Mouse (Mus musculus): ENCODE measurements around the gene Rps6ka1. TPM values are rescaled to one million over a fixed set of nuclear protein-coding genes. Genes with fewer than 3 reads are reported as not detected.

The Rps6ka1 gene
- polyA plus RNA-seq, 1 experiment from 2014 or later: 53.3 TPM

DNA sequence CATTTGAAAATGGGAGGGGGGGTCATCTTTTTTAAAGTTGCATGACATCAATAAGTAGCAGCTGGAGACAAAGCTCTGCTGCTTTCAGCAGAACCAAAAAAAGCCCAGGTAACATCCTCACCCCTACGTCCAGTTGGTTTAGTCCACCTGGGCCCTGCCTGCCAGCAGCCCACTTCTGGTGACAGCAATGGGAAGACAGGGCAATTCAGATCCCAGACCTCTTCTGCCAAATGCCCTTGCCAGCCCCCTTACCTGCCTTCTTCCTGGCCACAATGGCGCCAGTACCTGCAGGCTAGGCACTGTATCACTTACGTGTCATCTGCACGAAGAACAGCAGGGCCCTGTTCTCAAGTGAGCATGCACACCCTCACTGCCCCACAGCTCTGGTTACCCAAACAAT, 2.3 kb downstream of the Rps6ka1 start:
- no peaks in the 10 kb centered on the region for H3K27me3 ChIP-seq (ENCODE audit: low read depth, poor library complexity, severe bottlenecking)
- H3K27ac ChIP-seq: no peak overlapping the region
- peaks cover 36% of the 10 kb centered on the region for H3K4me1 ChIP-seq
- peaks cover 8% of the 10 kb centered on the region for H3K36me3 ChIP-seq
- H3K4me3 ChIP-seq: peak overlapping the region; percentile 89; the same call in 1 of the 2 replicates
- no peaks in the 10 kb centered on the region for H3K9me3 ChIP-seq (replicated peaks)
- DNase-seq (ENCODE audit: low spot score): no peak
- WGBS: 72% methylated on average over 4 of the region's 4 CpGs

DNA sequence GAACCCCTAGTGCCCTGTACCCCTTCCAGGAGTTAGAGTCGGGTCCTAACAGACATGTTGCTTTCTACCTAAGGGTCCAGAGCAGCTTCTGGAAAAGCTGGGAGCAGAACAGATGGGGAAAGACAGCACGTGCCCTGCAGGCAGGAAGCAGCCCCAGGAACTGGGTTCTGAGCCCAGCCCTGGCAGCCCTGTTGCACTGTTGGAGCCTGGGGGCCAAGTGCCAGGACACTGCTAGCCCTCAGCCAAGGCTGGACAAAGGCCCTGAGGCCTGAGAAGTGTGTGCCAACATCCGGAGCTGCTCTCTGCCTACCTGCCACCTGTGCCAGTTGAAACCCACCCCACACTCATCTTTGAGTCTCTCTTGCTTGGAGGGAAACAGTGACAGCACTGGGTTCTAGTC, 2.7 kb downstream of the Rps6ka1 start:
- Histone ChIP-seq H3K27me3 (ENCODE audit: low read depth, poor library complexity, severe bottlenecking) (no peaks in the 10 kb centered on the region), H3K4me1 (peaks cover 36% of the 10 kb centered on the region), H3K36me3 (peaks cover 10% of the 10 kb centered on the region), H3K27ac (0 out of 2 replicates have a peak overlapping the region, but pooled peaks have one; percentile 19), H3K4me3 (no peak overlapping the region), H3K9me3 (replicated peaks) (no peaks in the 10 kb centered on the region)
- 81% methylated on average over 3 of the region's 3 CpGs for WGBS
- DNase-seq (ENCODE audit: low spot score): no peak

DNA sequence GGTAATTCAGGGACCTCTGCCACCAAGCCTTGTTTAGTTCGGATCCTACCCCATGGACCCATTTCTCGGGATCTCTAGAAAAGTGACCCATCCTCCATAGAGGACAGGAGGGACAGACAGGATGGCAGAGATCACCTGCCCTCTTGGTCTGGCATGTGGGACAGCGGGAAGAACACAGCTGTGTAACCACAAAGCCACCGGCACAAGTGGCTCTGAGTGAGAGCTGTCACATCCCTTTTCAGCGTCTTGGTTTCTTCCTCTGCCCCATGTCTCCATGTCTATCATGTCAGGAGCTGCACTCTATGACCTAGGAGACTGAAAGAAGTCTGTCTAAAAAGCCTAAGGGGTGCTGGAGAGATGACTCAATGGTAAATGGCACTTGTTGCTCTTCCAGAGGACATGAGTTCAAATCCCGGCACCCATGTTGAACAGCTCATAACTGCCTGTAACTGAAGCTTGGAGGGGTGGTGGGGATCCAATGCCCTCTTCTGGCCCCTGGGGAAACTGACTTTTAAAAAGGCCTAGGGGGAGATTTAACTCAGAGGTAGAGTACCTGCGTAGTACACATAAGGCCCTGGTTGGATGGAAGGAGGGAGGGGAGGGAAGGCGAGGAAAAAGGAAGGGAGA, 3.4 kb downstream of the Rps6ka1 start:
- H3K4me3 ChIP-seq: no peak overlapping the region
- 93% methylated on average over 8 of the region's 8 CpGs for WGBS
- H3K4me1 ChIP-seq: peaks cover 37% of the 10 kb centered on the region
- no peak for DNase-seq (ENCODE audit: low spot score)
- no peaks in the 10 kb centered on the region for H3K9me3 ChIP-seq (replicated peaks)
- H3K27me3 ChIP-seq (ENCODE audit: low read depth, poor library complexity, severe bottlenecking): no peaks in the 10 kb centered on the region
- H3K27ac ChIP-seq: no peak overlapping the region
- peaks cover 17% of the 10 kb centered on the region for H3K36me3 ChIP-seq

DNA sequence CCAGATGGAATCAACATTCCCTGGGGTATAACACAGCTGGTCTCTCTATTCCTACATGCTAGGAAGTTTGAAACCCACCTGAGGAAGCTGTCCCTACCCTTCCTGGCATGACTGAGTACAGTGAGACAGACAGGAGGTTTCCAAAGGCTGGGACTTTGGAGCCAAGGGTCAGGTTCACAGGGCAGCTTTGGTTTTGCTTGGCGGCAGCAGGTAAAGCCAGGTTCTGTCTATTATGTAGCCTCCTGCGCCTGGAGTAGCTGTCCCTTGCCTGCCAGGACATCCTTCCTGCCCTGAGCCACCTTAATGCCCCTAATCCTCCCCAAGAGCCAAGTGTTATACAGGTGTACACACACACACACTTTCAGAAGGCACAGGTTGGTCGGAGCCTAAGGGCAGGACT, 5.7 kb downstream of the Rps6ka1 start:
- DNase-seq (ENCODE audit: low spot score): no peak
- Histone ChIP-seq H3K4me3 (no peak overlapping the region), H3K27me3 (ENCODE audit: low read depth, poor library complexity, severe bottlenecking) (no peaks in the 10 kb centered on the region), H3K36me3 (peaks cover 35% of the 10 kb centered on the region), H3K4me1 (peaks cover 26% of the 10 kb centered on the region), H3K9me3 (replicated peaks) (no peaks in the 10 kb centered on the region), H3K27ac (no peak overlapping the region)
- 94% methylated on average over 3 of the region's 3 CpGs for WGBS

DNA sequence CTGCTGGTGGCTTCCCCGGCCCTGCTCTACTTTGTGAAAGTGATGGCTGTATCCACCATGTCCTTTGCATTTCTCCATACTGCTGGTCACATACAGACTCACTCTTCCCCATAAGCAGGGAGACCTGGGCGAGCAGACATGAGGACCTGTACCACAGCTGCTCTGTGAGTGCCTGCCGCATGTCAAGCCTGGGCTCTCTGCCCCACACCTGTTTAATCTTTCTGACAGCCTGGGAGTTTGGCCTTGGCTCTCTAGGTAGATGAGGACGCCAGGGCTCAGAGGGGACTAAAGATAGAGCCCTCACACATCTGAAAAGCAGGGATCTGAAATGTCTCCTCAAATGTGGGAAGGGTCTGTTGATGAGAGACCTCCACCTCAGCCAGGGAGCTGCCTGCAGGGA, 6.2 kb downstream of the Rps6ka1 start:
- no peak overlapping the region for H3K27ac ChIP-seq
- H3K27me3 ChIP-seq (ENCODE audit: low read depth, poor library complexity, severe bottlenecking): no peaks in the 10 kb centered on the region
- no peak for DNase-seq (ENCODE audit: low spot score)
- H3K9me3 ChIP-seq (replicated peaks): no peaks in the 10 kb centered on the region
- WGBS: 87% methylated on average over 4 of the region's 4 CpGs
- H3K4me1 ChIP-seq: peaks cover 26% of the 10 kb centered on the region
- no peak overlapping the region for H3K4me3 ChIP-seq
- H3K36me3 ChIP-seq: peaks cover 39% of the 10 kb centered on the region

DNA sequence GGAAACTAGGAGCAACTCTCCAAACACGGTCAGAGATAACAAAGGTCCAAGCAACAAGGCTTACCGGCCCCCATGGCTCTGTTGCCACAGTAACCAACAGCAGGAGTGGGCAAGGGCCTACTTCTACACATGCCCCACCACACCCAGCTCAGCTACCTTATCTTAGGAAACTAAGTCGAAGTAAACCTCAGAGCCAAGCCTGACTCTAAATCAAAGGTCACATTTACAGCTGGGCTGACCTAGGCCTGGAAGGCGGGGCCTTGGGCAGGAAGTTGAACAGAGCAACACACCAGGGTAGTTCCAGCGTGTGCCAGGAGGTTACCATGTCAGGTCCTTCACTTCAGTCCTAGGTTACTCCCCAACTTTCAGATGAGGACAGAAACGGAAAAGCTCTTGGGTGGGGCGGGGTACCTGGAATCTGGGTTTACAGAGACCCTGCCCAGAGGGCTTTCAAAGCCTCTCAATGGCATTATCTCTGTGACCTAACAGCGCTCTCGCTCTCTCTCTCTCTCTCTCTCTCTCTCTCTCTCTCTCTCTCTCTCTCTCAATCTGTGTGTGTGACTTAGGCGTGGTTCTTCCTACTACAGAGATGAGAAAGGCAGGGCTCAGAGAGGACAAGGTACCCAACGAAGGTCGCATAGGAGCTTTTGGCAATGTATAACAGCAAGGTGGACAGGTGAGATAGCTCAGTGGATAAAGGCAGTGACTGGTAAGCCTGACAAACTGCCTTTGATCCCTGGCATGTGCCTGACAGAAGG, 8.3 kb downstream of the Rps6ka1 start:
- no peak for DNase-seq (ENCODE audit: low spot score)
- H3K27ac ChIP-seq: no peak overlapping the region
- H3K36me3 ChIP-seq: peaks cover 47% of the 10 kb centered on the region
- H3K4me3 ChIP-seq: no peak overlapping the region
- no peaks in the 10 kb centered on the region for H3K9me3 ChIP-seq (replicated peaks)
- 69% methylated on average over 12 of the region's 12 CpGs for WGBS
- no peaks in the 10 kb centered on the region for H3K27me3 ChIP-seq (ENCODE audit: low read depth, poor library complexity, severe bottlenecking)
- peaks cover 13% of the 10 kb centered on the region; the same call in 1 of the 2 replicates for H3K4me1 ChIP-seq

DNA sequence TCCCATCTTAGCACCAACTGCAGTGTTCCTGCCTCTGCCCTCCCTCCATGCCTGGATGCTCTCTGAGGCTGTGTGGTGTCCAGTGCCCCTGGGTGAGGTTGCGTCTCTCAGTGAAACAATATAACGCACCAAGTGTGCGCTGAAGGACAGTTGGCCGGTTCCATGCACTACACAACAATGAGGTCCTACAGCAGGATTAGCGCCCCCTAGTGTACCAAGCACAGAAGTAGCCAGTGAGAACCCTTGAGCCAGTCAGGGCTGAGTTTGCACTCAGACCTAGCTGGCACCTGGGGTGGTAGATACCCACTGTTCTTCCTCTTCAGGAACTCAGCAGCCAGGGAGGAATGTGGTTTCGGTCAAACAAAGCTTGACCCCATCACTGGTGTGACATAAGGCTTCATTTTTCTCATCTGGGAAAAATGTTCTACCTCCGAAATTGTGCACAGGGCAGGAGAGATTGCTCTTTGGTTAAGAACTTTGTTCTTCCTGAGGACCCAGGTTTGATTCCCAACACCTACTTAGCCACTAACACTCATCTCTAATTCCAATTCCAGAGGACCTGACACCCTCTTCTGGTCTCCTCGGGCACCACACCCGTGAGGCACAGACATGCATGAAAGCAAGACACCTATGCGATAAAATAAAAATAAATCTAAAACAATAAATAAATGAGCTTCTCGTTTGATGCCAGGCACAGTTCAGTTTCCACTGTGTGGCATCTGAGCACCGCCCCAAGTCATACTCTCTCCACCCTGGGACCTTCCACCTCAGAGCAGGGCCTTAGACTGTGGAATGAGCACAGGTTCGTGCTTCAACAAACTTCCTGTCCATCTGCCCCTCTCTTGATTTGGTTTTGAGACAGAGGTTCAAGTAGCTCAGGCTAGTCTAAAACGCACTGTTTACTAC, 9.5 kb downstream of the Rps6ka1 start:
- Histone ChIP-seq H3K36me3 (peaks cover 50% of the 10 kb centered on the region), H3K27me3 (ENCODE audit: low read depth, poor library complexity, severe bottlenecking) (no peaks in the 10 kb centered on the region), H3K4me3 (no peak overlapping the region), H3K9me3 (replicated peaks) (no peaks in the 10 kb centered on the region), H3K4me1 (peaks cover 13% of the 10 kb centered on the region; the same call in 1 of the 2 replicates), H3K27ac (no peak overlapping the region)
- WGBS: 91% methylated on average over 14 of the region's 14 CpGs
- no peak for DNase-seq (ENCODE audit: low spot score)

DNA sequence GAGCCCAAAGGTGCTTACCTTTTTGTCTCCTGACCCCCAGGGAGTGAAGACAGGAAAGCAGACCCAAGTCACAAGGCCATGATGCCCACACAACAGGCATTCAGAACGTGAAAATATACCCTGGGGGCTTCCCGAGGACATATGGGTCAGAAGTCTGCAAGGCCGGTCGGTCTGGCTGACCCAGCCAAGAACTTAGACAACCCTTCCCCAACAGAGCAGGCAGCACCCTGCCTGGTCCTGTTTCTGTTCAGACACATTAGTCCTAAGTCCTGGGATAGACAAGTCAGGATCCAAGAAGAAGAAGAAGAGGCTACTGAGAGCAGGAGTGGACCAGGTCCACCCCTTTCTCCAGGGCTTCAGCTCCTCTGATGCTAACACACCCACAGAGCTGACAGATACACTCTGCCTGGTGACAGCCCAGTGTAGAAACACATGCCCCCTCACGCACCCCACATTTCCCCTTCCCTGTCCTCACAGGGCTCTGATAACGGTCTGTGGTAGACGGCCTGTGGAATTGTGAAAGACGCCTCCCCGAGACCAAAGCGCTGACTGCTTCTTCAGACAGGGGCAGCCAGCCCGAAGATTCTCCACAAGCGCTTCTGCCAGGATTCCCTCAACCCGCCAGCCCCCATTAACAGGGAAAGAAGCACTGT, 12.6 kb downstream of the Rps6ka1 start:
- Histone ChIP-seq H3K4me1 (peaks cover 19% of the 10 kb centered on the region; the same call in 1 of the 2 replicates), H3K27ac (no peak overlapping the region), H3K27me3 (ENCODE audit: low read depth, poor library complexity, severe bottlenecking) (no peaks in the 10 kb centered on the region), H3K4me3 (no peak overlapping the region), H3K36me3 (peaks cover 54% of the 10 kb centered on the region), H3K9me3 (replicated peaks) (no peaks in the 10 kb centered on the region)
- 79% methylated on average over 13 of the region's 13 CpGs for WGBS
- DNase-seq (ENCODE audit: low spot score): no peak

DNA sequence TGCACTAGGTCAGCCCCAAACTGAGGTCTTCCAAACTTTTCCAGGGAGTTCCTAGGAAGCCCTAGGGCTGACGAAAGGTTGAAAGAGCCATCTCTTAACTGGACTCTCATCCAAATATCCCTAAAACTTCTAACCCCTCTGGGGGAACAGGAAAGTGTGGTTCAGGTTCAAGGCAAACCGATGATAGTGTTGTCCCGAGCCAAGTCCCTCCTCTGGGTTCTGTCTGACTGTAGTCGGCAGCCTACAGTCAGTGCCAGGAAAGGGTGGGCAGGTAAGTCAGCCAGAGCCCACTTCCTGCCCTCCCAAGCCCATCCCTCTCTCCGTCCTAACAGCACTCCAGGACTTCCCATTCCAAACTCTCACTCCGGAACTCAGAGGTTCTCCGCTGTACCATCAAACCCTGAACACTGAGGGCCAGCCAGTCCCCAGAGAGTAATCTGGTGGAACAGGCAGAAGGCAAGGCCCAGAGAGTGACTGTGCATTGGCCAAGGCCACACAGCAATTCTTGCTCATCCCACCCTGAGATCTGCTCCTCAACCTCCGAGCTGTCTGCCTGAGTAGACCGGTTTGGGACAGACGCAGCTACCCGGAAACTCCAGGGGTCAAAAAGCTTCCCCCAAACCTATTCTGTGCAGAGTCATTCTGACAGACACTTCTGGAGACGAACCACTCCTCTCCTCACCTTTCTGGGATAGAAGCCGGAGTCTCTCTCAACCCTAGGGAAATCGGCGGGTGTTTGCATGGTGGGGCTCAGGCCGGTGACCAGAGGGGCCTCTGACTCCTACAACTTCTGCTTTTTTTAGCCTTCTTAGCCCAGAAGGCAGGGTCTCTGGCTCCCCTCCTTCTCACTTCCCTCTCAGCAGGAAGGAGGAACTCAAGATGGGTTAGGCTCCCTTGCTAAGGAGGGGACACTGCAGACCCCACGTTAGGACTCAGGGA, 13.4 kb downstream of the Rps6ka1 start:
- H3K4me3 ChIP-seq: no peak overlapping the region
- no peak for DNase-seq (ENCODE audit: low spot score)
- no peak overlapping the region for H3K27ac ChIP-seq
- peaks cover 18% of the 10 kb centered on the region; the same call in 1 of the 2 replicates for H3K4me1 ChIP-seq
- H3K27me3 ChIP-seq (ENCODE audit: low read depth, poor library complexity, severe bottlenecking): no peaks in the 10 kb centered on the region
- WGBS: 89% methylated on average over 17 of the region's 17 CpGs
- H3K9me3 ChIP-seq (replicated peaks): no peaks in the 10 kb centered on the region
- peaks cover 54% of the 10 kb centered on the region for H3K36me3 ChIP-seq

DNA sequence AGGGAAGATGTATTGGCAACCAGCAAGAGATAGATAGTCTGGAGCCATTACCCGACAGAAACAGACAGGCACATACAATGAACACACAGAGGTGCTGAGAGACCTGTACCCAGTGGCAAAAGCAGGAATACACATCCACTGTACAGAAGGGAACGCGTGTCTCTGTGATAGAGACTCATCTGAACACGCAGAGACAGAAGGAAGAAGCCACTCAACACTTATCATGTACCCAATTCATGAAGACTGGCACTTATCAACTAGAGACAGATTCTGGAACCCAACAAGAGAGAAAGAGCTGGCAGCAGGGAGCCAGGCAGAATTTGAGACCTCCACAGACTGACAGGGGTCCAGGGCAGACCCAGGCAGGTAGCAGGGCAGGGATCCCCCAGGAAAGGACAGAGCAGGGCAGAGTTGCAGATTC, 14.2 kb downstream of the Rps6ka1 start:
- no peak overlapping the region for H3K4me3 ChIP-seq
- peaks cover 52% of the 10 kb centered on the region for H3K36me3 ChIP-seq
- no peak overlapping the region for H3K27ac ChIP-seq
- no peak for DNase-seq (ENCODE audit: low spot score)
- H3K4me1 ChIP-seq: peaks cover 15% of the 10 kb centered on the region; the same call in 1 of the 2 replicates
- H3K27me3 ChIP-seq (ENCODE audit: low read depth, poor library complexity, severe bottlenecking): no peaks in the 10 kb centered on the region
- WGBS: 92% methylated on average over 4 of the region's 4 CpGs
- no peaks in the 10 kb centered on the region for H3K9me3 ChIP-seq (replicated peaks)

DNA sequence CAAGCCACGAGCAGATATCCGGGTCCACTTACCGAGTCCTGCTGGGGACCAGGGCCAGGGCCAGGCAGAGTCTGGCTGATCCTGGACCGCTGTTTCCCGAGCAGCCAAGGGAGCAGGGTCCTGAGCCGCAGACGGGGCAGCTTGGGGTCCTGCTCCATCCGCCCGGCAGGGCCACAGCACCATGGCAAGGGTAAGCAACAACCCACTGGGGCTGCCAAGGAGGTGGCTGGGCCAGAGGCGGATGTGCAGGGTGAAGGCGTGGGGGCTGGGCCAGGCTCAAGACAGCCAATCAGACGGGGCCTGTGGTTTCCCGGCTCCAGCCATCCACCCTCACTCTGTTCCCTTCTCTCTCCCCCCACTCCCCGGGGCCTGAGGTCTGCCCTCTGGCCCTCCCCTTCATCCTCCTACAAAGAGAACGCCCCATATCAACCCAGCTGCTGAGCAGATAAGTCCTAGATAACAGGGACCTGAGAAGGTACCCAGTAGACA, 14.7 kb downstream of the Rps6ka1 start:
- Histone ChIP-seq H3K4me1 (peaks cover 15% of the 10 kb centered on the region; the same call in 1 of the 2 replicates), H3K27ac (0 out of 2 replicates have a peak overlapping the region, but pooled peaks have one; percentile 47), H3K27me3 (ENCODE audit: low read depth, poor library complexity, severe bottlenecking) (no peaks in the 10 kb centered on the region), H3K9me3 (replicated peaks) (no peaks in the 10 kb centered on the region), H3K36me3 (peaks cover 51% of the 10 kb centered on the region), H3K4me3 (no peak overlapping the region)
- 69% methylated on average over 15 of the region's 15 CpGs for WGBS
- no peak for DNase-seq (ENCODE audit: low spot score)
